Mouse (Mus musculus): Measurements from ENCODE around the gene Ngdn.
"Not testable (repeated sequence)": the region's sequence is repeated elsewhere in the genome, so short reads cannot be mapped to it uniquely, and the experiment has no call there.

The Ngdn gene

DNA sequence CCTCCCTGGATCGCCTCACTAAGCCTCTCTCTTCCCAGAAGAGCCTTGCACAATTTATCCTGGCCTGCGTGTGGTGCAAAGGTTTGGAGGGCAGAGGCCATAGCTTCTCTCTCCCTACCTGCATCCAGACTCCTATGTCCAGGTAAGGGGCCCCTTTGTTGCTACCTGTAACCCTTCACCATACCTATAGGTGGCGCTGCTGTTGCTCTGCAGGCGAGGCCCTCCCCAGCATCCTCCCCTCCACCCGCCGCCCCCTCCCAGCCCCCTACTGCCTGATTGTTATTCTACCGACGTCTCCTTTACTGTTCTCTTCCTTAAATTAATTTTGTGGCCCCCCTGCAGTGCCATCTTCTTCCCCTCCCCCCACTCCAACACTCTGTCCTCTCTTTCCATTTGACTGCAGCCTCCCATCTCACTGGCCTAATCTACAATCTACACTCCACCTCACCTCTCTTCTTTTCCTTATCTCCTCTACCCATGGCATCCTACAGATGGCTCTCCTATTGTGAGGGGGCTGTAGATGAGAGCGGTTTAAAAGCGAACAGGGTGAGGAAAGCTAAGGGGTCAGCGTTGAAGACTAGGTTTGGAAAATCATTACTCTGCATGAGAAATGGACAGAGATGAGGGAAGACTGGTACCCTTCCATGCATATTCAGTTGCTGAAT, 13.9 kb downstream of the Ngdn start:
- DNase-seq (ENCODE audit: low spot score), result no peak

DNA sequence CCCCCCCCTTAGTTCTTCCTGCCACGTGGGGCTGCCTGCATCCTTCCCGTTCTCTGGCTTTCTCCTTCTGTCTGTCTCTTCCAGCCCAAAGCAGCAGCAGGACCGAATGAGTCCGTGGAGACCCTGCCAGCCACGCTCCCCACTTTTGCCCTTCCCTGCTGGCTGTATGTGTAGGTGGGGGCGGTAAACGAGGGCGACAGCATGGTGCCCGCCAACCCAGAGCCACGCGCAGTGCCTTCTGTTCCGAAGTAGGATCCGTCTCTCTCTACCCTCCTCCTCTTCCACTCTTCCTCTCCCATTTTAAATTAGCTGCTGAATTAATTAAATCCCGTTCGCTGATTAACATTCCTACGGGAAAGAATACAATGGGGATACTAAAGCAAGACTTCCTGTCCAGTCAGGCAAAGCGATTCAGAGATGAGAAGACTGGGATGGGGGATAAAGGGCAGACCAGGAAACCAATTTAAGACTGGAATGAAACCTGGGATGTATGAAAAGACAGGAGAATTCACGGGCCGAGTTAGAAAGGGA, 17.5 kb downstream of the Ngdn start:
- DNase-seq (ENCODE audit: low spot score), result no peak

DNA sequence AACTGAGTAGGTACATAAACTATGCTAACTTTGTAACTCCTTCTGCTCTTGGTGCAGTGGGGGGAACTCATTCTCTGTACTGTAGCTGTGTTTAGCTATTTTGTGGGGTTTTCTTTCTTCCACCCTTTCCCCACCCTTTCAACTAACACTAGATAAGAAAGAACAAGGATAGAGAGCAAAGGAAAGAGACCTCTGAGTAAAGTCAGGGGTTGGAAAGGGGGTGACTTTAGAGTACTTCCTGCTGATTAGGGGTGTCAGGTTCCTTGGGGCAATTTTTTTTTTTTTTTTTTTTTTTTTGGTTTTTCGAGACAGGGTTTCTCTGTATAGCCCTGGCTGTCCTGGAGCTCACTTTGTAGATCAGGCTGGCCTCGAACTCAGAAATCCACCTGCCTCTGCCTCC, 28.4 kb downstream of the Ngdn start:
- DNase-seq (ENCODE audit: low spot score), result not testable (repeated sequence)

DNA sequence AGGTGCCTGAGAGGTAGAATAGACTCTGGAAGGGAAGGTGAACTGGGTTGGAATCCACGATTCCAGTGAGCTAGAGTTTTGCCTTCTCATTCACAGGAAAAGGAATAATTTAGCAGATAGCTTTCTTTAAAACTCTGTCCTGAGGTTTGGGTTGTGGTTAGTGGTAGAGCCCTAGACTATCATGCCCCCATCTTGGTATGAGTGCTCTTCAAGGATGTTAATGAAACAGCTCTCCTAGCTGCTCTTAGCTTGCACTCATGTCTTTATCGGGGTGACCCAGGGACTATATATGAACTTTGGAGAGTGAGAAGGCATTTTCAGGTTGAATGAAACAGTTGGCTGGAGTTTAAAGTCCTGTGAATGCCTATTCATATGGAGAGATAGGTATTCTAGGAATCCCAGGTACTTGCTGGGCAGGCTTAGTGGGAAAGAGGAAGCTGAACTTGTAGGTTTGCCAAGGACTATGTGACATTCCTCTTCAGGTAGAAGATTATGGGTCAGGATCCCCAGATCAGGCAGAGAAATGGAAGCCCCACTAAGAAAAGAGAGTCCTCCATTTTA, 32.8 kb downstream of the Ngdn start:
- no peak for DNase-seq (ENCODE audit: low spot score)

DNA sequence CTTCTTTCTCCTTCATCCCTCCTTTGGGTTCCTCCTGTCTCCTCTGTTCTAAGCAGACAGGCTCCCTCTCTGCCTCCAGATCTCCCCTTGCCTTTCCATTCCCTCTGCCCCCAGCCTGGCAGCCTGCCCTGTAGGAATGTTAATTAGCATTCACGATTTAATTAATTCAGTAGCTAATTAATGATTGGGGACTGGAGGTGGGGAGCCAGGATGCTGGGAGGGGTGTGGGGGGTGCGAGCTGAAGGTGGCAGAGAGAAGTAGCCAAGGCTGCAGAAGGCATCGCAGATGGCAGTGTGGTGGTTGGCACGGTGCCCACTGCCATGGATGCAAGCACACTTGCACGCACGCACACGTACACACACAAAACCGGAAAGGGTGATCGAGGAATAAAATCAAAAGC, 37.2 kb downstream of the Ngdn start:
- DNase-seq (ENCODE audit: low spot score), result no peak

DNA sequence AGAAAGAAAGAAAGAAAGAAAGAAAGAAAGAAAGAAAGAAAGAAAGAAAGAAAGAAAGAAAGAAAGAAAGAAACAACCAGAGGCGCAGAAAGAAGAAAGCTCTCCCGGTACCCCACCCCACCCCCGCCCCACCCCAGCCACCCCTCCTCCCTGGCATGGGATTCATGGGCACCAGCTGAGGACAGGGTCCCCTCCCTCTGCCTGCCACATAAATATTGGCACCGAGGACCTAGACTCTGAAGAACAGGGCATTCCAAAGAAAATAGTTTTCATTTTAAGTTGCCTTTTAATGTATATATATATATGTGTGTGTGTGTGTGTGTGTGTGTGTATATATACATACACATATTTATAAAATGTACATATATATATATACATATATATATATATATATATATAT, 37.8 kb downstream of the Ngdn start:
- DNase-seq (ENCODE audit: low spot score), result no peak

DNA sequence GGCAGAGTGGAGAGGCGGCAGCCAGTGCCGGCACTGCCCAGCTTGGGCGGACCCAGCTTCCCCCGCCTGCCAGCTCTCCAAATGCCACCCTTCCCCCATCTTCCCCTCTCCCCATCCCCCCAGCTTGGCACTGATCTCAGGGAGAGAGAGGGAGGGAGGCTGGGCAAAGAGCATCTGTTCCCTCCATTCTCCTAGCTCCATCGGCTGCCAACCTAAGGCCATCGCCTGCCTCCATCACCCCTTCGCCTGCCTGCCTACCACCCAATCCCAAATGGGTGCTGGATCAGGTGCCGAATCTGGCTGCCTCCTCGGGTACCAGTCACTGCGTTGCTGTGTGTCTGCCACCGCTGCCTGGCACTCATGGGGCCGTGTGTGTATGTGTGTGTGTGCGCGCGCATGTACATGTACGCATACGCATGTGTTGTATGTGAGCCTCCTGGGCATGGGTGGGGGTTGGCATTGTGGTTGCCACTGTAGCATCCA, 38.5 kb downstream of the Ngdn start:
- no peak for DNase-seq (ENCODE audit: low spot score)

DNA sequence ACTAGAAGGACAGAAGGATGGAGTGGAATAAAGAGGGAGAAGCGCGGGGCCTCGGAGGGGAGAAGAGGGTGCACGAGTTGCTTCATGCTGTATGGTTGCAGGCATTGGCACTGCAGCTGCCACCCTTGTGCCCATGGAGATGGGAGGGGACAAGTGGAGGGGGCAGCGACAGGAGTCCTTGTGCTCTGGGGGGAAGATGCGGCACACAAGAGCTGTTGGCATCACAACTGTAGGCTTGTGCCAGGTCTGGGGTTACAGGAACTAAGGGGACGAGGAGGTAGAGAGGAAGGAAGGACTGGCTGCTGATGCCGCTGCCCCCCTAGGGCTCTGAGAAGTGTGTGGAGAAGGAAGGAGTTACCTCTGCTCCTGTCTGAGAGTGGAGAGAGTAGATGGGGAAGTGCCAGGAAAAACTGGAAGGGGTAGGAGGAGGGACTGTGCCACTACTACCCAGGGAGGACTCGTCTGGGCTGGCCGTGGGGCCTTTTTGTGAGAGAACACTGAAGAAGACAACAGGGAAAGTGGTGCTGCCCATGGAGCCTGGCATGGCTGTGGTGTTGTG, 39.0 kb downstream of the Ngdn start:
- DNase-seq (ENCODE audit: low spot score), result no peak

DNA sequence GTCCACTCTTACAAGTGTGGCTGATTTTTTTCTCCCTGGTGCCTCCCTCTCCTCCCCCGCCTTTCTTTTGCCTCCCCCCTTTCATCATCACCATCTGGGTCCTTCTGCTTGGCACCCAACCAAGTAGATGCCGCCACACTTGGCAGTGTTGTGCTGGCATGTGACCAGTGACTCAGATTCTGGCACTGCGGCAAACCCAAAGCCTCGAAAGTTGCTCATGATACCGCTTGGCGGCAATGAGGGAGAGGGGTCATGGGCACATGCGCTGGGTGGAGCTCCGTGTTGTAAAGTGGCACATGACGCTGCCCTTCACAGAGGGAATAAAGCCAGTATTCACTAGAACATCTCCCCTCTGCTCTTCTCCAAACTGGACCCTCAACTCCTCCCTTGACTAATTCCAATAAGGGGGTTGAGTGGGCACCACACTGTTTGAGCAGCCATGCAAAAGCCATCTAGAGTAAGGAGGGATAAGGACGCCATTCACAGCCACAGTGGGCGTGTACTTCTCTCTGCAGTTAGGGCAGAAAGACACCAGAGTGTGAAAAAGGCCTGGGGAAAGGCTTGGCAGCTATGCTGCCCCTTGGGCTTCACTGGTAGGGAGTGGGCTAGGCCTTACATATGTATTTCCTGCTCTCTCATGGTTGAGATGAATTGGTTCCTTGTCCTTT, 40.0 kb downstream of the Ngdn start:
- DNase-seq (ENCODE audit: low spot score), result no peak

DNA sequence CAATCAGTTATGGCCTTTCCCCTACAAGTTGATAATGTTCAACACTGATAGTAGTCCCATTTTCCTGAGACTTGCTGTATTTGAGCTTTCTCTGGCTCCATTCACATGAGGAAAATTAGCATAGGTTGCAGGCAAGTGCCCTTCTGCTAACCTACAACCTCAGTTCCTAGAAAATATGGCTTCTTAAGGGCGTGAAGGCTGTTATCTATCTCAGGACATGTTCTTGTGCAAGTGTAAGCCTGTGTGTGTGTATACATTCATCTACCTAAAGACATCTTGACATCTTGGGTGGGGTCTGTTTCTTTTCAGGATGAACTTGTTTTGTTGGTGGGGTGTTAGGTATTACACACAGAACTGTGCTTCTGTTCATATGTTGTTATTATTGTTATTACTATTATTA, 43.8 kb downstream of the Ngdn start:
- no peak for DNase-seq (ENCODE audit: low spot score)

DNA sequence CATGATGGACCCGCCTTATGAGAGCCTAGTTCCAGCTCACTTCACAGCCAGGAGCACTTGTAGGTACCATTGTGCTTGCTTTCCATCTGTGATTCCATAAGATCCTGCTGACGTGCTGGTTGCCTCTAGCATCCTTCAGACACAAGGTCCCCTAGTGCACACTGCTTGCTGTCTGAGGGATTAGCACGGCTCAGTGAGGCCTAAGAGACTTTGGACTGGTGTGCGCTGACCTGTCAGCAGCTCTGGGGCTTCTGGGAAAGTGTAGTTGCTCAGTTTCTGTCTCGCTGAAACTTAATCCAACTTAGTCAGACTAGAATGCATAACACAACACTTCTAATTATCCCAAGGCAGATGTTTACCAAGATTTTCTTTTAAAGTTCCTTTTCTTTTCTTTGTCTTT, 44.7 kb downstream of the Ngdn start:
- no peak for DNase-seq (ENCODE audit: low spot score)

DNA sequence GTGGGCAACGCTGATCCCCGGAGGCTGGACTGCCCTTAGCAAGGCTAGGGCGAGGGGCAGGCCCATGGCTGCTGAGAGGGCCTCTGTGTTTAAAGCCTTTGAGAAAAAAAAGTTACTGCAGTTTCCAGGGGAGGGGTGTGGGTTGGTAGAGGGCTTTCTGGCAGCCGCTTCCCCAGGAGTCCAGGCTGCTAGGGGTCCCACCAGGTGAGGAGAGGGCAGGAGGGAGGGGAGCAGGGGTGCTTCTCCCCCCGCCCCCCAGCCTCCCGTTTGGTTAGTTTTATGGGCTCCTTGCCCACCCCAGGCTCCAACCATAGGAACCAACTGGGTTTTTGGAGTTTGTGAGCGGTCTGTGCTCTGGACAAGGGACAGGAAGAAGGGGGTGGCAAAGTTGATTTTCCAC, 46.6 kb downstream of the Ngdn start:
- no peak for DNase-seq (ENCODE audit: low spot score)

DNA sequence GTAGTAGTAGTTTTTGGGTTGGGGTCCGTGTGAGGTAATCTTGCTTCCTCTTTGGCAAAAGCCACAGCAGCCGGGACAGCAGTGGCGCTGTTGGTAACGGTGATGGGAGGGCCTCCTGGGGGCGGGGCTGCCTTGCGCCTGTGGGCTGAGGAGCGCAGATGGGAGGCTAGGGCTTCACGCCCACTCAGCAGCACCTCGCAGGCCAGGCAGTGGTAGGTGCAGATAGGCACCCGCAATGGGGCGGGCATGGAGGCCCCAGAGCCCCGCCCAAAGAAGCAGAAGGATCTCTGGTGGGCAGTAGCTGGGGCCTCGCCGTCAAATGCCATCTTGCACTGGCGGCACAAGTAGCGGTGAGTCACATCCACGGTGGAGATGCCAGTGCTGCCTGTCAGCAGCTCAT, 47.4 kb downstream of the Ngdn start:
- DNase-seq (ENCODE audit: low spot score), result peak; percentile 43

DNA sequence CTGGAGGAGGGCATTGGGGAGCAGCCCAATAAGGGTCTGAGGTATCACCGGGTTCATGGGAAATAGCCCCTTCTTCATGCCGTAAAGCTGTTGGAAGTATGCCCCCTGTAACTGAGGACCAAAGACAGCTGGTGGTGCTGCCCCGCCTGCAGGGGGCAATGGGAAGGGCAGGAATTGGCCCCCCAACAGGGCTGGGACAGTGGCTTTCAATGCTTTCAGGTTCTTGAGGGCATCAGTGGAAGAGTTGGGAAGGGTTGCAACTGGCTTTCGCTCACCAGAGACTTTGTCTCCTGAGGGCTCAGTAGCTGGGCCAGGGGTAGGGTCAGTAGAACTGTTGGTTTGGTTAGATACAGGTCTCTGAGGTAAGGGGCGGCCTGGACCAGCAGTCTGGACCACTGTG, 47.9 kb downstream of the Ngdn start:
- no peak for DNase-seq (ENCODE audit: low spot score)

DNA sequence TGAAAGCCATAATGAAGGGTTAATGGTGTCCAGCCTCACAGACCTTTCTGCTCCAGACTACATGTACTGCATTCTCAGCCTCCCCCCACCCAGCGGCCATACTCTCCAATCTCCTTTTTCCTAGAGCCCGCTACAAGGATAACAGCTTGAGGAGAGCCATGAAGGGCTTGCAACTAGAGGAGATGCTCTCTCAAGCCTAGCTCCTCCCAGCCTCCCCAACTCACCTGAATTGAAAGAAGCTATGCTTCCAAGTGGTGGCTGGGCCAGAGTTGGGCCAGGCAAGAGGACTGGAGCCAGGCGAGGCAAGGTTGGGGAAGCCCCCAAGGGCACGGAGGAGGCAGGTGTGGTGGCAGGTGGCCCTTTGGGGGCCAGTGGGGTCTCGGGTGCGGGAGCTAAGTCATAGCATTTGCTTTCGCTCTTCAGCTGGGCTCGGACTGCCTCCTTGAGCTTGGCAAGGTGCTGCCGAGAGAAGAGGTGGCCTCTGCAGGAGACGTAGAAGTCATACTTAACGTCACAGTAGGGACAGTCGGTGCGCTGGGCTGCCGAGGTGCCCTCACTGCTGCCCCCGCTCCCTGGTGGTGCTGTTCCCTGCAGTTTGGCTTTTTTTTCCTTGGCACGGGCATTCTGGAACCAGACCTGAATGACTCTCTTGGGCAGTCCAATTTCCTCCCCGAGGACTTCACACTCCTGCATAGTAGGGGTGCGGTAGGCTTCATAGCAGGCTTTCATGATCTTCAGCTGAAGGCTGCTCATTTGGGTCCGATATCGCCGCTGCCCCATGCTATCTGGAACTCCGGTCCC, 48.5 kb downstream of the Ngdn start:
- DNase-seq (ENCODE audit: low spot score), result no peak

DNA sequence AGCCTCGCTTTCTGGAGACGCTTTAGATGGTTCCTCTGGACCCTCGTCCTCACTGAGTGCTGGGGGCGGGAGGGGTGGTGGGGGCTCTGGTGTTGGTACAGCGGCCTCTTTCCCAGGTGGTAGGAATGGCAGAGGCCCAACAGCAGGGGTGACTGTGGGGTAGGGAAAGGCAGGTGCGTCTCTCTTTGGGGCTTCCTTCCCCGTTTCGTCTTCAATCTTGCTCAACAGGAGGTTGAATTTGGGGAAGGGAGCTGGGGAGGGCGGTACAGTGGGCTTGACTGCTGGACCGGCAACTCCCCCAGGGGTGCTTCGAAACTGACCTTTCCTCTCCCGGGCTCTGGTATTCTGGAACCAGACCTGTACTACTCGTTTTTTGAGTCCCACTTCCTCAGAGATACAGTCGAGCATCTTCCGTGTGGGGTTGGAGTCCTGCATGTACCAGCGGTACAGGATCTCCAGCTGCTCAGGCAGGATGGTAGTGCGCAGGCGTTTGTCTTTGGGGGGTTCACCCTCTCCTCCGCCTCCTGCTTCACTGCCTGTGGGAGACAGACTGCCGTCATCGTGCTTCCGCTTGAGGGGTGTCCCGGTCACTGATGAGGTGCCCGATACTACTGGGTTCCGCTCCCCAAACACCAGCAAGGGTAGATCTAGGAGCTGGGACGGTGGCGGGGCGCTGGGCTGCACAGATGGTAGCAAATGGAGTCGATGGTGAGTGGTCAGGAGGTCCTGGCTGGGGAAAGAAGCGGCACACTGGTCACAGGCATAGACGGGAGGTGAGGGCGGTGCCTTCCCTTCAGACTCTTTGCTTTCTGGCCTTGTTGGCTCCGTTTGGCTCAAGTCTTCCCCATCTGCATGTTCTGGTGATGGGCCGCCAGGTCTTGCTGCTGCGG, 49.5 kb downstream of the Ngdn start:
- DNase-seq (ENCODE audit: low spot score), result no peak

DNA sequence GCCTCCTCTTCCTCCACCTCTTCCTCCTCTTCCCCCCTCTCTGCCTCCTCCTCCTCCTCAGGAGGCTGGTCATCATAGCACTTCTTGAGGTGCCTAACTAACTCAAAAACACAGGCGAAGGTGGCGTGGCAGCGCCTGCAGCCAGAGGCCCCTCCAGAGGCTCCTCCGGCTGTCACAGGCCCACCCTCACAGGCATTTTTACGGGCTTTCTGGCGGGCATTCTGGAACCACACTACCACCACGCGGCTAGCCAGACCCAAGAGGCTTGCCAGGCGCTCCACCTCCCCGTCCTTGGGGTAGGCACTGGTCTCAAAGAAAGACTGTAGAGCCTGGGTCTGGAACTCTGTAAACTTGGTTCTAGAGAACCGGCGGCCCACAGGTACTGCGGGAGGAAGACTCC, 50.1 kb downstream of the Ngdn start:
- no peak for DNase-seq (ENCODE audit: low spot score)

DNA sequence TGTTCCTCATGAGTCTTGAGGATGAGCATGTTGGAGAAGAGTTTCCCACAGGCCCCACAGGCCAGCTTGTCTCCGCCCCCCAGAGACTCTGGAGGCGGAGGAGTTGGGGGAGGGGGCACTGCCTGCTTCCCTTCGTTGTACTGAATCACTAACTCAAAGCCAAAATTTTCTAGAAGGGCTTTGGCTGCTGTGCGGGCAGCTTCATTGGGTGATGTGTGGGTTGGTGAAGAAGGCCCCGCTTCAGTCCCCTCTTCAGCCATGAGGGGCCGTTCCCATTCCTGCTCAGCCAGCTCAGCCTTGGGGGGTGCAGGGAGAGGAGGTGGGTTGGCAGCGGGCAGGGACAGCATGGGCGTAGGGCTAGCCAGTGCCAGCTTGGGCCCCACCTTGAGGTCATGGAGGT, 50.8 kb downstream of the Ngdn start:
- DNase-seq (ENCODE audit: low spot score), result no peak

DNA sequence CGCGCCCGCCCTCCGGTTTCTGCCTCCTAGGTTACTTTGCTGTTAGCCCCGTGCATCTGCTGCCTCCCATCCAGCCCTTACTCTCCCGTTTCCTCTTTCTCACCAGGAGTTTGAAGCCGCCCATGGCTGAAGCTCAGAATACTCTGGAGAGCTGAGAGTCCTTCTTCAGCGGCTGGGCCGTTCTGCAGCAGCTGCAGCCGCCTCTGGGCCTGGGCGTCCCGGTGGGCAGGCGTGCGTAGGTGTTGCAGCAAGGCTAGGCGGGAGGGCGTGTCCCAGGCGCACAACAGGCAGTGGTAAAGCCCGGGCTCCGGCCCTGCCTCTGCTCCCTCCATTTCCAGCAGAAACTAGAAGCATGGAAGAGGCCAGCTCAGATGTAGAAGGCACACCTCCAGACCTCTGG, 56.5 kb downstream of the Ngdn start:
- DNase-seq (ENCODE audit: low spot score), result no peak

All from spleen, adult 12 weeks (tissue).